Mouse (Mus musculus): ENCODE results near the gene Ifitm1. TPM values are rescaled to one million over a fixed set of nuclear protein-coding genes. Genes with fewer than 3 reads are reported as not detected.
"Not testable (repeated sequence)": the region's sequence is repeated elsewhere in the genome, so short reads cannot be mapped to it uniquely, and the experiment has no call there.

Gene Ifitm1
- total RNA-seq, 2 experiments from 2014 or later = 0.97 to 1.3 TPM

GRCm38 (mm10) chr7:140949824-140950530 is 17.0 kb upstream of the Ifitm1 start, which contains the start of gene Ifitm5:
TSS of gene Ifitm5 (minus strand) at chr7:140950291.
- DNase-seq (ENCODE audit: low spot score) = no peak

DNA sequence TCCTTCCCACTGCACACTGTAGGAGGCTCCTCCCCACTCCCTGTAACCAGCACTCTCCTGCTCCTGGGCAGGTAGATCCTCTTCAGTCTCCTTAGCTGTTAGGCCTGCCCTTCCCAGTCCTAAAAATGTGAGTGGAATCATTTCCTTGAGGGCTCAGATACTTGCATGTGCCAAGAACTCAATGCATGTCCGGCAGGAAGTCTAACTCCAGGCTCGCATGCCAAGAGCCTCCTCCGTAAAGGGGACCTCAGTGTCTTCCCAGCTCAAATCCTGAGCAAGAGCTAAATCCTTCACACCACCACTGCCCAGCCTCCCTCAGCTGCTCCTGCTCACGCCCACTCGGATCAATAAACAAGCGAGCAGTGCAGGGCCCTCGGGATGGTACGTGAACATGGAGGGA is 16.0 kb upstream of the Ifitm1 start:
- no peak for DNase-seq (ENCODE audit: low spot score)

GRCm38 (mm10) chr7:140951765-140952164 is 15.3 kb upstream of the Ifitm1 start:
- no peak for DNase-seq (ENCODE audit: low spot score)

DNA sequence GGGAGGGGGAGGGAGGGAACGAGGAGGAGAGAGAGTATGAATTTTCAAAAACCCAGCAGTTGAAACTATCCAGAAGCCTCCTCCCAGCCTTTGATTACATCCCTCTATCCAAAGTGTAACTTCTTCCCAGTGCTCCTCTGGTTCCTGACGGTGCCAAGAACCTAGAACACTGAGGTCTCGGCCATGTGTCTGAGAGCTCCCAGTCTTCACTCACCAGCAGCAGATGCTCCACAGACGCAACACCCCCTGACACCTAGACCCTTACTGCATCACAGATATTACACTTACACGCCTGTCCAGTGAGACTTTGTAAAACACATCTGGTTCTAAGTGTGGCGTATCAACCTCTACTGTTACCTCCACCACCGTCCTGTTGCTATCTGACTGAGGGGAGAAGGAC is 14.6 kb upstream of the Ifitm1 start:
- no peak for DNase-seq (ENCODE audit: low spot score)

DNA sequence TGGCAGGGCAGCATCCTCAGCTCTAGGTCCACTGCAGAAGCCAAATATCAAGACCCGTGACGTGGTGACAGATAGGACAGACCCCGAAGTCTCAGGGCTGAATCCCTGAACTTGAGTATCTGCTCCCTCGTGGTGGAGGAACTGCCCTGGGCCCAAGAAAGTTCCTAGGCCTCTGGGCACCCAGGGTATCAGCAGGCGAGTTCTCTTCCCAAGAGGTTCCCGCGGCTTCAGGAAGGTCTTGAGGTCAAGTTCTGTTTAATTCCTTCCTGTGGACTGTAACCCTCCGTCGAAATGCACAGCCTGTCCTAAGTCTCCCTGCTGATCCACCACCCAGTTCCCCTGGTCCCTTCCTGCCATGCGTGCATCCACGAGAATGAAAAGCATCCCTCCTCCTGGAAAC is 13.9 kb upstream of the Ifitm1 start:
- no peak for DNase-seq (ENCODE audit: low spot score)

DNA sequence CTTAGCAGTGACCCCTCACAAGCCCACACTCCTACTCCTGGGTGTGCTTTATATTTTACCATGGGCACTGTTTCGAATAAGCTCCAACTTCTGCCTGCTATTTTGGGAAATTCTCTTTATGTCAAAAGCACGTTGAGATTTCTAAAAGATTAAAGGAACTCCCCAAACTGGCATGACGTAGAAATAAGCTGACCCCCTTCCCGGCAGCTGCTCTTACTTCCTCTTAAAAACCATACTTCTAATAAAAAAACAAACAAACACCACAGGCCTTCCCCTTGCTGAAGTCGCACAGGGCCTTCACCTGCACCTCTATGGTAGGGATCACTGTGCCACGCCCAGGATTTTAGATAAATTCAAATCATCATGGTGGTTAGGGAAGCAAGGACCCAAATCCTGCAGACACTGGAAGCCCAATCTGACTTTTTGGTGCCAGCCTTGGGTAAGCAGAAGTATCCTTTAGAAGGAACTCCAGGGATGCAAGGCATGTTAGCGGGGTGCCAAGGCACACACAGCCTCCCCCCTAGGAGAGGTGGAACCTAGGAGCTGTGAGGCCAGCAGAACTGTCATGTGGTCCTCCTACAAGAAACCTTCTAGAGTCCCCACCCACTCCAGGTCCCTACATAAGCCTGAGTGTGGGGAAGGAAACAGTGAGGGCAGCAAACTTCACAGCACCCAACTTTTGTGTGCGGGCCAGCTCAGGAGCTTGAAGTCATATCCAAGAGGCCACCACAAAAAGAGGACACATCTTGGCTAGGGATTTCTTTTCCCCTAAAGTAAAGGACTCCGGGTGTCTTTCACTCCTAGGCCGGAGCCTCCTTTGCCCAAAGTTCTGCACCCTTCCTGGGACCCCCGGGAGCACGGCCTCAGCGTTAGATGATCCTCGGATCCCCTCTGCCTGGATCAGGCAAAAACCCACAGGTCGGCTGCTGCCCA is 13.0 kb upstream of the Ifitm1 start:
- DNase-seq (ENCODE audit: low spot score) = no peak

- DNase-seq (ENCODE audit: low spot score) = no peak
These were observed 12.3 kb upstream of the Ifitm1 start for GRCm38 (mm10) chr7:140954733-140955071.

- no peak for DNase-seq (ENCODE audit: low spot score)
These were observed 11.7 kb upstream of the Ifitm1 start for GRCm38 (mm10) chr7:140955342-140955741.

DNA sequence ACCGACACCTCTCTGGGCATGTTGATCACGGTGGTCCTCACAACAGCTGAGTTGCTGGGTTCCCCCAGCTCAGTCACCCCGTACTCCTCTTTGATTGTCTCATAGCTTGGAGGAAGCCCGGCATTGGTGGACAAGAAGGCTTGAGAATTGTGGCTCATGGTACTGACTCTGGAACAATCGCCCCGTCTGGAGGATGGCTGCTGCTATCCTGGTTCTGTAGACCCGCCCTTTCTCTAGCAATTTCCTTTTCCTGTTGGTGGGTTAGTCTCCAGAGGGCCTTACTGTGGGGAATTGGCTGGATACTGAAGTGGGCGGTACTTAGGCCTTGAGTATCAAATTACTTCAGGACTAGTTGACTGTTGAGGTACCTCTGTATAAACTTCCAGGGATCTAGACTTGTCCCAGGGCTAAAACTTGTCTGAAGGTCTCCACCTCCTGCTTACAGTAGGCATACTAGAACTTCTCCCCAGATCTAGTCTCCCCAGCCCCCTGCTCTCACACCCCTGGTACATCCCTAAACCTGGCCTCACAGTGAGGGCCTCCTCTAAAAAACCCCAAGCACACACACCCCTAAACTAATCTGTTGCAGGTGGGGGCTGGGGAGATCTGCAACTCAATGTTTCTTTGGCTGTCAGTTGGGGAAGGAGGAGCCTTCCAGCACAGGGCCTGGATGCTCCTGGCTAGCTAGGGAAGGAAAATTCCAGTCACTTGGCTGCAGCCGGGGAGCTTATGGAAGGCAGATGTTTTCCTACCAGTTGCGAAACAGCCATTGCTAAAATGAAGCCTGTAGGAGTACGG is 11.1 kb upstream of the Ifitm1 start, which contains the start of the genes Gm45717 and Ifitm2:
Gene Gm45717 (minus strand): TSS at position 180 of the 798 bp plus-strand sequence.
Gene Ifitm2 (minus strand): TSS at position 230 of the 798 bp plus-strand sequence.
- DNase-seq (ENCODE audit: low spot score) = peak; percentile 90

- DNase-seq (ENCODE audit: low spot score) = no peak
These were observed 10.5 kb upstream of the Ifitm1 start for GRCm38 (mm10) chr7:140956556-140956869.

DNA sequence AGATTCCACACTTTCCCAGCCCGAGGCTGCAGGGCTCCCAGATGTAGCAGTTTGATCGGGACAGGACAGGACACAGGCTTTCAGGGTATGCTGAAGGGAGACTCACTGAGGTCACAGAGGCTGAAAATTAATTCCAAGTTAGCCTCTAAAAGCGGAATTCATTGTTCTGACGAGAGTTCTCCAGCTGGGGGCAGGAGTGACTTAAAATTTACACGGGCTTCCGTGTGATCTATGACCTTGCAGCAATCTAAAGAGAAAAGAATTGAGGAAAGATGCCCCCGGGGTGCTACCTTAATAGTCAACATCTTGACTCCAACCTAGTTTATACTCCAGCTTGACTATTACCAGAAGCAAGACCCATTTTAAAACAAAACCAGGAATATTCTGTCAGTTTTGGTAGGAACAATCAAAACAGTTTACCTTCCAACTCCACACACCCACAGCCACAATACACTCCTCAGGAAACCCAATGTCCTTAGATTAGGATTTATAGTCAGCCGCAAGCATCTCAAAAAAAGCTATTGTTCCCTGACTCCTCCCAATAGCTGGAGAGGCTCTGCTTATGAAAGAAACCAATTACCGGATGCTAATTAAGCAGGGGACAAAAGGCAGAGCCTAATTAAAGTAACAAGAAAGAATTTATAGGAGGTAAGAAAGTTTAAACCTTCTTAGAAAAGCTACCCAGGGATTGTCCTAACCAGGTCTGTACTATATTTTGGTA is 7.7 kb upstream of the Ifitm1 start:
- DNase-seq (ENCODE audit: low spot score) = peak; percentile 62

DNA sequence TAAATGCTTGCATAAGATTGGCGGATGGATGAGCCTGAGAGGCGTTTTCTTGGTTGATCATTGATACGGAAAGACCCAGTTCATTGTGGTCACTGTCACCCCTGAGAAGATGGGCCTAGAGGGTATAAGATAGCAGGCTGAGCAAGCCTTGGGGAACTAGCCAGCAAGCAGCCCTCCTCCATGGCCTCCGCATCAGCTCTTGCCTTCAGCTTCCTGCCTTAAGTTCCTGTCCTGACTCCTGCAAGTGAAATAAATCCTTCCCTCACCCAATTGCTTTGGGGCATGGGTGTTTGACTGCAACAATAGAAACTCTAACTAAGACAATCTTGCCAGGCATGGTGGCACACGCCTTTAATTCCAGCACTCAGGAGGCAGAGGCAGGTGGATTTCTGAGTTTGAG is 7.0 kb upstream of the Ifitm1 start:
- DNase-seq (ENCODE audit: low spot score) = no peak

GRCm38 (mm10) chr7:140961416-140961815 is 5.6 kb upstream of the Ifitm1 start:
- no peak for DNase-seq (ENCODE audit: low spot score)

GRCm38 (mm10) chr7:140962733-140963132 is 4.3 kb upstream of the Ifitm1 start:
- DNase-seq (ENCODE audit: low spot score) = no peak

DNA sequence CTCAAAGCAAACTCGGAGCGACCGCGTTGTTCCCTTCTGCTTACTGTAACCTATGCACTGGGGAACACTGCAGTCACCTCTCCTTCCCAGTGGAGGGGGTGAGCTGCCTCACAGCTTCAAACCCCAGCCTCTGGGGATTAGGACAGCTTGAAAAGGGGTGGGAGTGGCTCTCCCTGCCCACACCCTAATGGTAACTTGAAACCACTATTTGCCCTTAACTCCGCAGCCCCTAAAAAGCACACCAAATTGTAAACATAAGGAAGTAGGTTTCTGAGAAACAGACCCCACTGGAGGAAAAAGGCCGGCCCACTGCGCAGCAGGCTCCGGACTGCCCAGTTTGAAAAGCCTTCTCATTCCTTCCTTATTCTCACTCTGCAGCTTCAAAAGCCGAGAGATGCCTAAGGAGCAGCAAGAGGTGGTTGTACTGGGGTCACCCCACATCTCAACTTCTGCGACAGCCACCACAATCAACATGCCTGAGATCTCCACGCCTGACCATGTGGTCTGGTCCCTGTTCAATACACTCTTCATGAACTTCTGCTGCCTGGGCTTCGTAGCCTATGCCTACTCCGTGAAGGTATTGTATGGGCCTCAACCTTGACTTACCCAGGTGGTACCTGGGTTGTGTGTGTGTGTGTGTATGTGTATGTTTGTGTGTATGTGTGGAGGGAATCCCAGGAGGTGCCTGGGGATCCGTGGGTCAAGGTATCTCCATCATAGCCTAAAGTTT is 1.0 kb downstream of the Ifitm1 start:
- DNase-seq (ENCODE audit: low spot score) = no peak

GRCm38 (mm10) chr7:140968710-140969109 is 1.7 kb downstream of the Ifitm1 start:
- DNase-seq (ENCODE audit: low spot score) = not testable (repeated sequence)

DNA sequence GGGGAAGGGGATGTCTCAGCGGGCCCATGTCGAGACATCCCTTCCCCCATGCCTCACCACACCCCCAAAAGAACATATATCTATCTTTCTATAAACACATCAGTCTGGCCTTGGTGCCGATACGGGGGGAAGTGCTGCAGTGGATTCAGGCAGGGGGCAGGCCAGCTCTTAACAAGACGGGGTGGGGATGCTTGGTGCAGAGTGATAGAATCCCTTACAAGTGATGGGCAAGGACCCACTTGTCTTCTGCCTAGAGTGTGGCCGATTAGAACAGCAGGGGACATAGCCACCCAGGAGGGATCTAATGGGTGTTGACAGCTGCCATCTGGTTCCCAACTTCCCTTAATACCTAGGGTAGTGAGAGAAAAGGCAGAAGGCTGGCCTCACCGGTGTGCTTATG is 3.9 kb downstream of the Ifitm1 start:
- DNase-seq (ENCODE audit: low spot score) = no peak

GRCm38 (mm10) chr7:140971479-140972171 is 4.6 kb downstream of the Ifitm1 start:
- DNase-seq (ENCODE audit: low spot score) = no peak

GRCm38 (mm10) chr7:140973396-140974165 is 6.6 kb downstream of the Ifitm1 start:
- no peak for DNase-seq (ENCODE audit: low spot score)
